Mouse (Mus musculus): ENCODE measurements around the gene Fgf16.

Fgf16 gene

GRCm38 (mm10) chrX:105764162-105765004 lies at the start of gene Fgf16:
Fgf16 (plus strand) TSS chrX:105764279.
- peak; percentile 18 for DNase-seq

GRCm38 (mm10) chrX:105714740-105715139 lies 49.3 kb upstream of the Fgf16 start:
- DNase-seq = no peak

- DNase-seq = no peak
Measured at GRCm38 (mm10) chrX:105715789-105716321, 48.2 kb upstream of the Fgf16 start.

GRCm38 (mm10) chrX:105718388-105718787 lies 45.7 kb upstream of the Fgf16 start:
- no peak for DNase-seq

- DNase-seq = no peak
Measured at GRCm38 (mm10) chrX:105718943-105719342, 45.1 kb upstream of the Fgf16 start.

- DNase-seq = no peak
Measured at GRCm38 (mm10) chrX:105724174-105724573, 39.9 kb upstream of the Fgf16 start.

GRCm38 (mm10) chrX:105762847-105763527 lies 1.1 kb upstream of the Fgf16 start:
- peak; percentile 28 for DNase-seq

- DNase-seq = peak; percentile 24
Measured at GRCm38 (mm10) chrX:105763612-105764011, 467 bp upstream of the Fgf16 start.

GRCm38 (mm10) chrX:105765005-105765706 lies 1.1 kb downstream of the Fgf16 start:
- DNase-seq = peak; percentile 4

GRCm38 (mm10) chrX:105766013-105766412 lies 1.9 kb downstream of the Fgf16 start:
- DNase-seq = peak; percentile 9

GRCm38 (mm10) chrX:105767177-105767764 lies 3.2 kb downstream of the Fgf16 start:
- peak; percentile 2 for DNase-seq

- no peak for DNase-seq
Measured at GRCm38 (mm10) chrX:105767932-105768331, 3.9 kb downstream of the Fgf16 start.

GRCm38 (mm10) chrX:105773281-105773680 lies 9.2 kb downstream of the Fgf16 start:
- DNase-seq = no peak

GRCm38 (mm10) chrX:105794806-105795403 lies 30.8 kb downstream of the Fgf16 start:
- peak; percentile 18 for DNase-seq

- DNase-seq = no peak
Measured at GRCm38 (mm10) chrX:105824462-105824861, 60.4 kb downstream of the Fgf16 start.
